Mouse (Mus musculus) midbrain, embryonic 15.5 days (tissue): Measurements from ENCODE around the gene Rgs6. TPM values are rescaled to one million over a fixed set of nuclear protein-coding genes. Genes with fewer than 3 reads are reported as not detected.
A peak's percentile ranks its signal among the peaks of the same experiment; 100 is the strongest.

Source experiments
- ATAC-seq: fragments of 200-750 bp; cut with Nextera tagmentation; replicated peaks from 2 replicates; pipeline ENCODE4 v1.8.0; 2017; ENCODE audit warnings: moderate TSS enrichment
- H3K27ac ChIP-seq: fragments of 300-500 bp; sonication (generic); 2 replicates; pipeline ENCODE4 v1.5.1; 2015; ENCODE audit warnings: mild to moderate bottlenecking, inconsistent platforms
- H3K27me3 ChIP-seq: fragments of 300-500 bp; sonication (generic); replicated peaks from 2 replicates; pipeline ENCODE4 v1.6.1; 2015; ENCODE audit warnings: inconsistent platforms
- H3K36me3 ChIP-seq: fragments of 300-500 bp; sonication (generic); replicated peaks from 2 replicates; pipeline ENCODE4 v1.6.1; 2015; ENCODE audit warnings: inconsistent platforms
- H3K4me1 ChIP-seq: fragments of 300-500 bp; sonication (generic); 2 replicates; pipeline ENCODE4 v1.6.1; 2015; ENCODE audit warnings: inconsistent platforms
- H3K4me2 ChIP-seq: fragments of 300-500 bp; sonication (generic); 2 replicates; pipeline ENCODE4 v1.6.1; 2015; ENCODE audit warnings: inconsistent platforms, mild to moderate bottlenecking, moderate library complexity
- H3K4me3 ChIP-seq: fragments of 300-500 bp; sonication (generic); 2 replicates; pipeline ENCODE4 v1.5.1; 2015; ENCODE audit warnings: mild to moderate bottlenecking, inconsistent platforms
- H3K9ac ChIP-seq: fragments of 300-500 bp; sonication (generic); 2 replicates; pipeline ENCODE4 v1.6.1; 2015; ENCODE audit warnings: mild to moderate bottlenecking, inconsistent platforms
- H3K9me3 ChIP-seq: fragments of 300-500 bp; sonication (generic); 2 replicates; pipeline ENCODE4 v1.6.1; 2016; ENCODE audit warnings: inconsistent platforms
- WGBS: fragments of 180-500 bp; shearing (Covaris S2); methylation state at CpG from one replicate; pipeline ENCODE4 v1.1.7; 2015; ENCODE audit warnings: mixed read lengths; 5-methylcytosine and 5-hydroxymethylcytosine counted together
- polyA plus RNA-seq: library from polyadenylated mRNA; unstranded; fragments of >200 nt; fragmentation: Nextera tagmentation; extraction: Ambion mirVana; gene quantifications from 2 replicates; pipeline ENCODE4 v1.2.1, GENCODE M21; 2015

Rgs6 gene
- polyA plus RNA-seq, 1 experiment from 2014 or later: 15.5 TPM

DNA sequence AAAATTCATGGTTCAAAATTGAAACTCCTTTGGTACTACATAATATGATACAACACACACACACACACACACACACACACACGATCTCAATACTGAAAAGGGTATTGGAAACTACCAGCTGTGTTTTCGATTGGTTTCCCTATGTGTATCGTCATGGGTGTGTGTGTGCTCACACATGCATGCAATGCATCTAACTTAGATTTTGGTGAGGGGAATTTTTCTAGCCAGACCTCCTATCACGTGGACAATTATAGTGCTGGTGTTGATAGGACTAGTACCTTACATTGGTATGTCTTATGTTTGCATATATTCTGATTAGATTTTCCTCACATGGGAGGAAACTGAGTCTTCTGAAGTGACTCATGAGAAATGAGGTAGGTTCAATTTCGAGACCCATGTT lies 192.8 kb downstream of the Rgs6 start:
- Histone ChIP-seq H3K4me3 (no peak overlapping the region), H3K9me3 (no peaks in the 10 kb centered on the region), H3K4me1 (no peaks in the 10 kb centered on the region), H3K4me2 (no peak overlapping the region), H3K27me3 (no peaks in the 10 kb centered on the region), H3K27ac (no peak overlapping the region), H3K9ac (no peak overlapping the region), H3K36me3 (no peaks in the 10 kb centered on the region)
- WGBS: 91% methylated on average over 5 of the region's 5 CpGs
- ATAC-seq: no peak

DNA sequence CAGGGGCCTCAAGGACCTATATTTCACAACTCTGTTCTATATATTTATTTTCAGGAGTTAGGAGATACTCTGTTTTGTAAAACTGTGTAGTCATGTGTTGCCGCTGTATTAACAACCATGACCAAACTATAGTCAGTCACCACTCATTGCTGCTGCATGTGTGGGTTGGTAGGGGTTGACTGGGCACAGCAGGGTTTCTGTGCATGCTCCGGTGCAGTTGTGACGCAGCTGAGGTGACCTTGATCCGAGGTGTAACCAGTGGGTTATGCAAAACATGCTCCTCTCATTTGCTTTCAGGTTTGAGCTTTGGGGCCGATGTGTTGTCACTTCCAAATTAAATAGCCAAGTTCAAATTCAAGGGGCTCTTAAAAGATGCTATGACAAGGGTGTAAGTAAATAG lies 193.3 kb downstream of the Rgs6 start:
- 67% methylated on average over 5 of the region's 5 CpGs for WGBS
- no peak for ATAC-seq

DNA sequence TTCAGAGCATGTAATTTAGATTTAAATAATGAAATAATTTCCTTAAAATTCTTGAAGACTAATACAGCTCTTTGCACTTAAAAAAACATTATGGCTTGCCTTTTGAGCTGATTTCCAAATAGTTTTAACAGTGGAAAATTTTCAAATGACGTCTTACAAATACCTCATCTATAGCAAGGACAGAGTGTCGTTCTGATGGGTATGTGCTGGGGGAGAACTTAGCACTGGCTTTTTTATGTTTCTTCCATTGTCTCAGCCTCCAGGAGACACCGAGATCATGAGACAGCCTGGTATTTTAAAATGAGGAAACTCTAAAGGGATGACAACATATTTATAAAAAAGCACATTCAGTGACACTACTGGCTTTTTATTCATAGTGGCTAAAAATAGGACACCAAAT lies 204.0 kb downstream of the Rgs6 start:
- no peaks in the 10 kb centered on the region for H3K27me3 ChIP-seq
- no peaks in the 10 kb centered on the region for H3K9me3 ChIP-seq
- no peak overlapping the region for H3K4me2 ChIP-seq
- ATAC-seq: no peak
- WGBS: 85% methylated on average over 3 of the region's 3 CpGs
- H3K9ac ChIP-seq: no peak overlapping the region
- H3K4me3 ChIP-seq: no peak overlapping the region
- no peak overlapping the region for H3K27ac ChIP-seq
- no peaks in the 10 kb centered on the region for H3K4me1 ChIP-seq
- no peaks in the 10 kb centered on the region for H3K36me3 ChIP-seq

More for the DNA sequence above, 193.3 kb downstream of the Rgs6 start:
- H3K36me3 ChIP-seq: no peaks in the 10 kb centered on the region
- no peak overlapping the region for H3K27ac ChIP-seq
- H3K4me2 ChIP-seq: no peak overlapping the region
- no peaks in the 10 kb centered on the region for H3K9me3 ChIP-seq
- H3K27me3 ChIP-seq: no peaks in the 10 kb centered on the region
- no peaks in the 10 kb centered on the region for H3K4me1 ChIP-seq
- no peak overlapping the region for H3K4me3 ChIP-seq
- no peak overlapping the region for H3K9ac ChIP-seq

DNA sequence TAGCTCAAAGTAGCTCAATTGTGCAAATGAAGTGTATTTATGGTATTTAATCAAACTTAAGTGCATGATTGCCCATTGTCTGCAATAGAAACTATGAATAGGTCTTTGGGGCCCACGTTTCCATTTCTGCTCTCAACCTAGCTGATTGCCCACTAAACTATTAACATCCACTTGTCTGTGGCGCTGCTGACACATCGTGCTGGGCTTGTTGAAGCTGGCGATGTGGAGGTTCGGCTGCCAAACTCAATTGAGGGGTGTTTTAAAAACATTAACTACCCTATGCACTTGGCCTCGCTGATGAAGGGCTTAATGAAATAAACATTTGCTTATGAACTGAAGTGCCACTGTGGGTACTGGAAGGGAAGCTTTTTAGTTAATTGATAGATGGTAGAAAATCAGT lies 211.8 kb downstream of the Rgs6 start:
- H3K4me1 ChIP-seq: peaks cover 4% of the 10 kb centered on the region; the same call in 1 of the 2 replicates
- H3K4me3 ChIP-seq: no peak overlapping the region
- no peaks in the 10 kb centered on the region for H3K27me3 ChIP-seq
- H3K36me3 ChIP-seq: no peaks in the 10 kb centered on the region
- no peak overlapping the region for H3K27ac ChIP-seq
- WGBS: 77% methylated on average over 6 of the region's 6 CpGs
- no peak for ATAC-seq
- H3K4me2 ChIP-seq: no peak overlapping the region
- H3K9ac ChIP-seq: no peak overlapping the region
- H3K9me3 ChIP-seq: no peaks in the 10 kb centered on the region

DNA sequence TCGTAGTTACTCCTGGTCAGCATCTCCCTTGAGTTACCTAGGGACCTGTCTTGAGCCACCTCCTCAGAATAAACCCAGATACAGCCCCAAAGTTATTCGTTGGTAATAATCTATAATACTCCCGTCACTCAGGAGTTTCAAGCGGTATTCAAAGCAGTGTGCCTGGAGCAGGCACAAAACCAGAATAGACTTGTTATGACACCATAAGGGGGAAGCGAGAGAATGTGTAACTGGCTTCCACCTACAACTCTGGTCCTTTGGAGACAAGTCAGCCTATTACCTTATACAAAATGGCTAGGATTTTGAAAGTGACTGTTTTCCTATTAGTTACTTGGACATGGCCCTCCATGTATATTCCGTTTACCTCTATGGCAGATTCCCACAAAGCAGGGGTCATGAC lies 213.6 kb downstream of the Rgs6 start:
- Histone ChIP-seq H3K27me3 (no peaks in the 10 kb centered on the region), H3K9me3 (no peaks in the 10 kb centered on the region), H3K36me3 (no peaks in the 10 kb centered on the region), H3K9ac (no peak overlapping the region), H3K27ac (peak overlapping the region; percentile 13; the same call in 1 of the 2 replicates), H3K4me2 (no peak overlapping the region), H3K4me3 (no peak overlapping the region), H3K4me1 (peaks cover 4% of the 10 kb centered on the region; the same call in 1 of the 2 replicates)
- WGBS: 80% methylated on average over 6 of the region's 6 CpGs
- no peak for ATAC-seq

DNA sequence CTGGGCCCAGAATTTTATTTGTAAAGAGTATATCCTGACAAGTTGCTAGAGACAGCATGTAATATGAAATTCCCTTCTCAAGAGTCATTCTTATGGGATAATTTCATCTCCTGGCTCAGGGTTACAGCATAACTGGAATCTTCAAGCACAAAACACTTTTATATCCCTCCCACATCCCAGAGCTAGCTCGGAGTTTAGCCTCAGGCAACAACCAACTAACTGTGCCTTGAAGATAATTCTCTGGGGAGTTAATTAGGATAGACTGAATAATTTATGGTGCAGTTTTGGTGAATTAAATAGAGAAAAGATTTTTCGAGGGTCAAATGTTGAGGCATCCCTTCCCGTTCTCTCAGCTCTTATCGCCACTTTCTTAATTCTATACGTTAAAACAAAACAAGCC lies 214.6 kb downstream of the Rgs6 start:
- no peak overlapping the region for H3K9ac ChIP-seq
- no peak overlapping the region for H3K4me2 ChIP-seq
- 64% methylated on average over 5 of the region's 5 CpGs for WGBS
- ATAC-seq: no peak
- H3K36me3 ChIP-seq: no peaks in the 10 kb centered on the region
- H3K9me3 ChIP-seq: no peaks in the 10 kb centered on the region
- peaks cover 4% of the 10 kb centered on the region; the same call in 1 of the 2 replicates for H3K4me1 ChIP-seq
- H3K27me3 ChIP-seq: no peaks in the 10 kb centered on the region
- H3K4me3 ChIP-seq: no peak overlapping the region
- 0 out of 2 replicates have a peak overlapping the region, but pooled peaks have one; percentile 13 for H3K27ac ChIP-seq

DNA sequence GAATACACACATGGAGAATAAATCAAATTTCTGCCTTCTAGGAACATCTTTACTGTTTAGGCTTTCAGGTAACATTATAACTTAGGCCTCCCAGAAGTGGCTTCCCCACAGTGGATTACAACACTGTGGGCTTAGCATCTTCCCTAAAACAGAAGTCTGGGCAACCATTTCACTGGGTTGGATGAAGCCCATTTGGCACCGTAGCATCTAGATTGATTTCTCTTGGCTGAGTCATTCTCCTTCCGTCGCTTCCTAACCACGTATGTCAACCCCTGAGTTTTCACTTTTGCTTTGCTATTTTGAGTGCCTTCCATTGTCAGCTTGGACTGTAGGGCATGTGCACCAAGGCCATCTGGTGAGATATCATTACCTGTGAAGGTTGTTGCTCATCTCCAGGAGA lies 217.1 kb downstream of the Rgs6 start:
- Histone ChIP-seq H3K9me3 (no peaks in the 10 kb centered on the region), H3K27me3 (no peaks in the 10 kb centered on the region), H3K4me1 (peaks cover 4% of the 10 kb centered on the region; the same call in 1 of the 2 replicates), H3K27ac (no peak overlapping the region), H3K9ac (no peak overlapping the region), H3K4me3 (no peak overlapping the region), H3K36me3 (no peaks in the 10 kb centered on the region), H3K4me2 (no peak overlapping the region)
- WGBS: 96% methylated on average over 4 of the region's 4 CpGs
- ATAC-seq: no peak

DNA sequence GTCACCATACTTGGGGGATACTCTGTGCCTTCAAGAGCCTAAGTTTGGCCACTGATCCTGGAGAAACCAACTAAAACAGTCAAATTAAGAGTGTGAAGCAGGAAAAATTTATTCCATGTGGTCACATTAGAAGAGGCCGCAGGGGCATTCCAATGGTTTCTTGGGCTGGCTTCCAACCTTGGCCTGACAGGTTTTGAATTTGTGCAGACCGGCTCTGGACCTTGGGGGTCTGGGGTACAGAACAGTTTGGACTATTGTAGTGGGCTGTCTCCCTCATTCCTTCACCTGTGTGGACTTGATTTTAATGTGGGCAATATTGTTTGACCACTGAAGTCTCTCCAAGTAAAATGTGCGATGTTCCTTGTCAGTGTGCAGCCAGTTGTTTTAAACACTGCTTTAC lies 222.5 kb downstream of the Rgs6 start:
- Histone ChIP-seq H3K9me3 (no peaks in the 10 kb centered on the region), H3K4me2 (no peak overlapping the region)
- ATAC-seq: no peak

DNA sequence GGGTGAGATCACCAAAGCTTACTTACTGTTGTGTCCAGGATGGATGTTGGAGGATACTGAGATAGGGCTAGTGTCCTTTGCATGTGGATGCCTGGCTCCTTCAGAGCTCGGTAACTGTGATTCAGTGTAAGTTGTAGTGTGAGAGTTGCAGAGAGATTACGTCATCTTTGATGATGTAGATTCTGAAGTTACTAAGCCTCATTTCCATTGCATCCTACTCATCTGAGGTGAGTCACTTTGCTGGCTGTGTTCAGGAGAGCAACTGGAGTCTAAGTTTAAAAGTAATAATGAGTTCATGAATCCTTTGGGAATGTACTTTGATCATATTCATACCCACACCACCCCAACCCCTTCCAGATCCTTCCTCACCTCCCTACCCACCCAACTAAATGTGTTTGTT lies 227.9 kb downstream of the Rgs6 start:
- Histone ChIP-seq H3K36me3 (no peaks in the 10 kb centered on the region), H3K9ac (no peak overlapping the region), H3K4me3 (no peak overlapping the region), H3K4me1 (no peaks in the 10 kb centered on the region), H3K4me2 (no peak overlapping the region), H3K9me3 (no peaks in the 10 kb centered on the region), H3K27me3 (no peaks in the 10 kb centered on the region), H3K27ac (no peak overlapping the region)
- ATAC-seq: no peak
- 91% methylated on average over 2 of the region's 2 CpGs for WGBS

More for the DNA sequence above, 222.5 kb downstream of the Rgs6 start:
- no peaks in the 10 kb centered on the region for H3K27me3 ChIP-seq
- no peaks in the 10 kb centered on the region for H3K4me1 ChIP-seq
- no peaks in the 10 kb centered on the region for H3K36me3 ChIP-seq
- H3K9ac ChIP-seq: no peak overlapping the region
- no peak overlapping the region for H3K27ac ChIP-seq
- H3K4me3 ChIP-seq: no peak overlapping the region
- WGBS: 96% methylated on average over 3 of the region's 3 CpGs

DNA sequence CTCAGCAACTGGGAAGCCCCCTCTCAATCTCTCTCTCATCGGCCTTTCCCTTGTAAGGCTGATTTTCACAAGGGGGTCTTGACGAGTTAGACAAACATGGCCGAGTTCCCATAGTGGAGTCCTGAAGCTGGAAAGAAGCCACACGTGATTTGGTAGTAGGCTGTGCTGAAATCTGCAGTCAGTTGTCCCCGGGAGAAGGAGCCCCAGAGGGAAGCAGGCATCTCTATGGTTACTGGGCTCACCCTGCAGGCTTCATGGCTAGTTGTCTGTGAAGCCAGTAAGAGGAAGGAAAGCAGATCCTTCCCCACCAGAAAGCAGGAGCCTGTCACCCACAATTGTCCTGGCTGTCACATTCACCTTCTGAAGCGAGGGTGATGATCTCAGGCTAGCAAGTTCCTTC lies 231.2 kb downstream of the Rgs6 start:
- 70% methylated on average over 6 of the region's 6 CpGs for WGBS
- no peak for ATAC-seq
- H3K9me3 ChIP-seq: no peaks in the 10 kb centered on the region

DNA sequence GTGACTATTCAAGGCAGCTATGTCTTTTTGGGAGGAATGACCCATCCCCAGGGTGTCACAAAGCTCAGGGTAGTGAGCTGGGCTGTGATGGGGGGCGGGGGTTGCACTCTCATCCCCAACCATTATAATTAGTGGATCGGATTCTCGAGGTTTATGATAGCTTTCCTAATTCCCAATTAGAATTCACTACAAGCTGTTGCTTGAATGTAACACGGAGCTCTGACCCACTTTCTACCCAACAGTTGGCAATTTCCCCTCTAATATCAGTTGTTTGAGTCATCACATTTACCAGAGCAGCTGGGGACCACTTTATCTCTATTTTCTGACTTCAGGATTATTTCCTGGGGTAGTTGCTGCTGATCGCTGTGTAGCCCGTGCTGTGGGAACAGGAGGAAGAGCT lies 231.9 kb downstream of the Rgs6 start:
- H3K4me3 ChIP-seq: no peak overlapping the region
- no peak overlapping the region for H3K27ac ChIP-seq
- no peak overlapping the region for H3K9ac ChIP-seq
- no peaks in the 10 kb centered on the region for H3K36me3 ChIP-seq
- no peak for ATAC-seq
- no peaks in the 10 kb centered on the region for H3K27me3 ChIP-seq
- WGBS: 79% methylated on average over 6 of the region's 6 CpGs
- H3K4me2 ChIP-seq: no peak overlapping the region
- no peaks in the 10 kb centered on the region for H3K4me1 ChIP-seq
- H3K9me3 ChIP-seq: no peaks in the 10 kb centered on the region

More for the DNA sequence above, 231.2 kb downstream of the Rgs6 start:
- H3K27me3 ChIP-seq: no peaks in the 10 kb centered on the region
- no peaks in the 10 kb centered on the region for H3K4me1 ChIP-seq
- H3K27ac ChIP-seq: no peak overlapping the region
- no peak overlapping the region for H3K9ac ChIP-seq
- H3K4me3 ChIP-seq: no peak overlapping the region
- H3K4me2 ChIP-seq: no peak overlapping the region
- H3K36me3 ChIP-seq: no peaks in the 10 kb centered on the region

DNA sequence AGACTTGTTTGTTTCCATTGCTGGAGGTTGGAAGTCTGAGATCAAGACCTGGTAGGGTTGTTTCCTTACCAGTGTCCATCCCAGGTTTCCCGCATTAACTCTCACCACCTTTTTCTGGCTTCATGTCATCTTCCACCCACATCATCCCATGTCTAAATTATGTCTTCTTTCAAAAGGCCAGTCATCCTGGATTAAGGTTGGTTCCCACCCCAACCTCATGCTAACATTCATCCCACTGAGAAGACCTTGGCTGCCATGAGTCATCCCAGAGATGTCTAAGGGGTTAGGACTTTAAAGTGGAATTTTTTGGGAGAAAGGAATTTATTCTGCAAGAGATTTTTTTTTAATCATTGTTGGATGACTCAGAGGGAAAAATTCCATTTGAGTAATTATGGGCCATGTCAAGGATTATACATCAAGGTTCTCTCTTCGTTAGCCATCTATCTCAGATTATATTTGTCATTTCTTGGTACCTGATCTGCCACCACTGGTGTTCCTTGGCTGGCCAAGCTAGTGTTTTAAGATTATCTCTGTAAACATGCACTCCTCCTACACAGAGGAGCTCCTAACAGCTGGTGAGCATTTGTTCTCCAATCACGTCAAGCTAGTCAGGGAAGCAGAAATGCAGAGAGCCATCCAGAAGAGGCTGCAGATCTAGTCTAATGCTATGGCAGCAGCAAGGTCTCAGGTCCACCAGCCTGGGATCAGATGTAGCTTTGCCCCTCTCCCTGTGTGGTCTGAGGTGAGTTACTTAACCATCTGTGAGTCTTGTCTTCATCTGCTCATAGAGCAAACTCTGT lies 234.9 kb downstream of the Rgs6 start:
- Histone ChIP-seq H3K27ac (no peak overlapping the region), H3K9ac (no peak overlapping the region), H3K27me3 (no peaks in the 10 kb centered on the region), H3K4me2 (no peak overlapping the region), H3K36me3 (no peaks in the 10 kb centered on the region), H3K4me3 (no peak overlapping the region), H3K4me1 (no peaks in the 10 kb centered on the region), H3K9me3 (no peaks in the 10 kb centered on the region)
- no peak for ATAC-seq
- WGBS: 90% methylated on average over 3 of the region's 3 CpGs

DNA sequence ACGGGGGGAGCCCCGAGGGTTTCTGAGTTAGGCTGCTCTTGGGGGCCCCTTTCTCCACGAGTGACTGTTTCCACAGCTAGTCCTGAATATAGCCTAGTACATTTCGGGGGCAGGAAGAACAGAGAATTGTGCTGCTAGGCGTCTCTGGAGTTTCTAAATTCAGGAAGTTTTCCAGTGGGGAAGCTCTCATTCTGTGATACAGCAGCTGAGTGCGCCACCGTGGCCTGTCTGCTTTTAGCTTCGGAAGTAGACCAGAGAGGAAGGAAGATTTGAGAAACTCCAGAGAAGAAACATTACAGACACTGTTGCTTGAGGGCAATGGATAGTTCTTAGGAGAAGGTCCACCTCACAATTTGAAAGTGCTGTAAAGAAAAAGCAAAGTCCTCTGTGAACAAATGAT lies 242.2 kb downstream of the Rgs6 start:
- no peaks in the 10 kb centered on the region for H3K36me3 ChIP-seq
- H3K27me3 ChIP-seq: no peaks in the 10 kb centered on the region
- H3K4me2 ChIP-seq: no peak overlapping the region
- H3K9me3 ChIP-seq: no peaks in the 10 kb centered on the region
- no peak overlapping the region for H3K9ac ChIP-seq
- WGBS: 92% methylated on average over 8 of the region's 8 CpGs
- no peak overlapping the region for H3K4me3 ChIP-seq
- no peaks in the 10 kb centered on the region for H3K4me1 ChIP-seq
- no peak overlapping the region for H3K27ac ChIP-seq
- ATAC-seq: no peak
